Mouse (Mus musculus): Measurements from ENCODE around the gene Sema6b.
"Not testable (repeated sequence)": the region's sequence is repeated elsewhere in the genome, so short reads cannot be mapped to it uniquely, and the experiment has no call there.

Sema6b gene

DNA sequence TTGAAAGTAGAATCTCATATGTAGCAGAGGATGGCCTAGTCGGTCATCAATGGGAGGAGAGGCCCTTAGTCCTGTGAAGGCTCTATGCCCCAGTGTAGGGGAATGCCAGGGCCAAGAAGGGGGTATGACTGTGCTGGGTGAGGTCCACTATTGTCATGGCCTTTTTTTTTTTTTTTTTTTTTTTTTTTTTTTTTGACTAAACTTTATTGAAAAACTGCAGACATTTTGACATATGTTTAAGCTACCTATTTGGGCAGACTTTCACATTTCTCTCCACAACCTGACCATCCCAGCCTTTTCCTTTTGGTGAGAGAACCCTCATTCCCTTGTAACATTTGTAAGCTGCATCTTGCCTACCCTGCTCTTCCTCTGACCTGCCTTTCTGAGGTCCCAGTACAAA, 47.8 kb downstream of the Sema6b start:
- no peak for DNase-seq (ENCODE audit: low spot score)

DNA sequence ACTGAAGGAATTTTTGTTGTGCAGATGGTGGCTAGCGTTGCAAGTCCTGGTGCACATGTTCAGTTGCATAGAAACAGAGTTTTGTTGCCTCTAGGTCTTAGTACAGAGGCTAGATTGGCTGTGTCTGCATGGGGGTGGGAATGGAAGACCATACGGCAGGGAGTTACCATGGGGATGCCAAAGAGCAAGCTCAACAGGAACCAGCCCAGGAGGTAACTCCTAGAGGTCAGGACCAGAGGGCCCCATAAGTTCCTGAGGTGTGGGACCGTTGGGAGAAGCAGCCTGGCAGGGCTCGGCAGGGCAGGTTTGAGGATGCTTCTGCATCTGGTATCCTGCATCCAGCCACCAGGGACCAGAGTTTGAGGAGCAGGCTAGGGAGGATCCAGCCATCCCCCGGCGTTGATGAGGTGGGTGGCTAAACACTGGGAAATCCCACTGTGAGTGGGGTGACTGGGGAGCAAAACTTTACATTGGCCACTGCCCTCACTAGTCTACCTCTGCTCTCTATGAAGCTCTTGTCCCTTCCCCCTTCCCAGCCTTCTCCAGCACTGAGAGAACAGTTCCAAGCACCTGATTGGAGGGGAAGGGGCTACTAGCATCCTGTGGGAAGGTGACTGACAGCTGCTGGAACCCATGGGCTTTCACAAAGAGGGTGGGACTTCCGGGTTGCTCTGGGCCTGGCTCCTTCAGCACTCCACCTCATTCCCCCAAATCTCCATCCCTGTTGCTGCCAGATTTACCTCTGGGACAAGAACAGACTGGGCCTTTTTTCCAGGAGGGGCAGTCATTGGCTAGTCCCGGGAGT, 59.2 kb downstream of the Sema6b start:
- no peak for DNase-seq (ENCODE audit: low spot score)

DNA sequence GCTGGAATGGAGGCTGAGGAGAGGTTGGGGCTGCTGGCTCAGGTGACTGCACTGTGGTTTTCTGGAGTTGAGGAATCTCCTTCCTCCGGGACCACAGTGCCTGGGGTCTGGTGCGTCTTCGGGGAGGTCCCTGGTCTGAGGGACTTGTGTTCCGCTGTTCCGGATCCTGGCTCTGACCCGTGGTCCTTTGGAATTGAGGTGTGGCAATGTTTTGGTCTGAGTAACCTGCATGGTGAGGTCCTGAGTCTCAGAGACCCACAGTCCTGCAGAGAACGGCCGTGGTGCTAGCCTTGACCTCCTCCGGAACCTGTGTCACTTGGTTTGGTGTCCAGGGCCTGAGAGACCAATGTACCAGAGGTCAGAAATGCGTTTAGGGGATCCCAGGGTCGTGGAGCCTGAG, 60.2 kb downstream of the Sema6b start:
- DNase-seq (ENCODE audit: low spot score), result no peak

DNA sequence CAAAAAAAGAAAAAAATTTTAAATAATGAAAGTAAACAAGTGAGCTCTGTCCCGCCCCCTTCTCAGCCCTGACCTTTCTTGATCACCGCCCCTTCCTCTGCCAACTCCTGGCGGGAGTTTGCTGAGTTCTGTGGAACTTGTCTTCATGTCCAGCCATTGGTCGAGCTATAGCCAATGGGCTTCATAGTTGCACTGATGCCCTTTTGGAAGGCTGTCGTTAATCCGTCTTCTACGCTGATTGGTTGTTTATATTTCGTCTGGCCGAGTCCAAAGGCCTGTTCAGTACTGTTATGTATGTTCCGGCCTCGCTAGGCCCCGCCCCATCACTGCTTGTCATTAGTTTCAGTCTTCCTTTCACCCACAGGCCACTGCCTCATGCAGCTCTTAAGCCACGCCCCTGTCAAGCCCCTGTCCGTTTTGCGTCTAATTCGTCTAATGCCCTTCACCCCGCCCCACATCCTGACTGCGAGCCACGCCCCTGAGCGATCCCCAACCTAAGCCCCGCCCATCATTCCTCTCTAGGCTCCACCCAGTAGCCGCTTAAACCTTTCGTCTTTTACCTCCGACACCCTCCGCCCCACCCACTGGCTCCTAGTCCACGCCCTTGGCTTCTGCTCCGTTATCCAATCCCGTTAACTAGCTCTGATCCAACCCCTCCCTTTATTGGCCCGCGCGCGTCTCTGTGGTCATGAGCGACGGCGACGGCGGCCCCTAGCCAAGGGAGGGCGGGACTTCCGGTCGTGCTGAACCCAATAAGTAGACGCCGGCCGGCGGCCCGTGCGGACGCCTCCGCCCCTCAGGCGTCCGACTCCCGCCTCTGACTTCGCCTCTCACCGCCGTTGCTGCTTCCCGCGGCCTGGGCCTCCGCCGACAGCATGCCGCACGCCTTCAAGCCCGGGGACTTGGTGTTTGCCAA, 61.0 kb downstream of the Sema6b start, which contains the start of gene Hdgfl2:
Gene Hdgfl2 (plus strand): TSS at position 755 of the 916 bp plus-strand sequence.
- DNase-seq (ENCODE audit: low spot score), result peak; percentile 99

DNA sequence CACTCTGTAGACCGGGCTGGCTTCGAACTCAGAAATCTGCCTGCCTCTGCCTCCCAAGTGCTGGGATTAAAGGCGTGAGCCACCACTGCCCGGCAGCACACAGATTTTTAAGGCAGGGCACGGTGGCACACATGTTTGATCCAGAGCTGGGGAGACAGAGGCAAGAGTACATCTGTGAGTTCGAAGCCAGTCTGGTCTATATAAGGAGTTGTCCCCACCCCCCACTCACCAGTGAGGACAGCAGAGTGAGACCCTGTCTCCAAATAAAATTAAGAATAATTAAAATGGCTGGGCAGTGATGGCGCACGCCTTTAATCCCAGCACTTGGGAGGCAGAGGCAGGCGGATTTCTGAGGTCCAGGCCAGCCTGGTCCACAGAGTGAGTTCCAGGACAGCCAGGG, 61.8 kb downstream of the Sema6b start:
- not testable (repeated sequence) for DNase-seq (ENCODE audit: low spot score)

DNA sequence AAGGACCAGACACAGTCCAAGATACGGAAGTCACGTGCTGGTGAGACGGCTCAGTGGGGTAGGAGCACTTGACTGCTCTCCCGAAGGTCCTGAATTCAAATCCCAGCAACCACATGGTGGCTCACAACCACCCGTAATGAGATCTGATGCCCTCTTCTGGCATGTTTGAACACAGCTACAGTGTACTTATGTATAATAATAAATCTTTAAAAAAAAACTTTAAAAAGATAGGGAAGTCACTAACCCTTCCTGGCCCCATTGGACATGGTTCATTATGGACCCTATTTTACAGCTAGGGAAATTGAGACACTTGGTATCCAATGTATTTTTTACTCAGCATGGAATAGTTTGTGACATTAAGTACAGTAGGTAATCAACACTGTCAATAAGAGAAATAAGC, 62.6 kb downstream of the Sema6b start:
- DNase-seq (ENCODE audit: low spot score), result no peak

DNA sequence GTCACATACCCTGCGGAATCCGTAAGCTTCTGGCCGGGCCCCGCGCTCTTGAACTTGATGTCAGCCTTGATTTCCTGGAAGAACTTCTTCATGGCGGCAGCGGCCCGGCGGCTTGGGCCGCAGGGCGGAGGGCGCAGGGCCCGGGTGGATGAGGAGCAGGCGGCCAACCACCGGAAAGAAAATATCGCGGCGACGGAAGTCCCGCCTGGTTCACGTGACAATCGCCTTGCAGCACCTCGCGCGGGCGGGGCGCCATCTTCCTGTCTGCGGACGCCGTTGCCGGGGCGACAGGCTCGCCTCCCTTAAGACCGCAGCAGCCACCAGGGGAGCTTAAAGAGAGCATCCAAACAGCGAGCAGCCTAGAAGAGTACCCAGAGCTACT, 65.3 kb downstream of the Sema6b start, which contains the start of gene Ubxn6:
Gene Ubxn6 (minus strand): TSS at position 202 of the 382 bp plus-strand sequence.
- peak; percentile 98 for DNase-seq (ENCODE audit: low spot score)

DNA sequence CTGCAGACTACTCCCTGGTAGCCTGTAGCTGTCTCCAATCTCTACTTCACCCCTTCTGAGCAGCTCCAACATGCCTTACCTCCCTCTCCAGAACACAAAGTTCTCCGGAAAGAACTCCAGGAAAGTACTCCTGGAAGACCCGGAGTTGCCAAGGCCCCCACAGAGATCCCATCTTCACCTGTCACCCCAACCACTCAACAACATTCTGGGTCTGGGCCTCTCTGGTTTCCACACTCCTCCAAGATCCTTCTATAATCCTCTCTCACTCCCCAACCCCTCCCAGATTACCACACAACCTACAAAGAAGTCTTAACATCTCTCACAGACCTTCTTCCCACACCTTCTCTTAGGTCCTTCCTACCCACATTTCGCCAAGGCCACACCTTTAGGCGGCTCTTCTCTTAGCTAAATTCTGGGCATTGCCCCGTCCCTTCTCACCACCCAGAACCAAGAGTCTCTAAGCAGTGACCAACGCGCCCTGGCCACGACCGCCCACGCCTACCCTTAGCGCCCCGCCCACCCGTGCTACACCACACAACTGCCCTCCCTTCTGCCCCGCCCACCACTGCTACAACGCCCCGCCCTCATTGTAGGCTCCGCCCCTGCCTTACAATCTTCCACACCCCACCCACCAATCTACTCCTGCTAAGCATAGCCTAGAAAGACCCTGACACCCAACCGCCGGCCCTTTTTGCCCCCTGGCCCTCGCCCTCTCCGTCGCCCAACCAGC, 65.9 kb downstream of the Sema6b start:
- DNase-seq (ENCODE audit: low spot score), result peak; percentile 87
